Mouse (Mus musculus) left cerebral cortex, postnatal 36 days (tissue): ENCODE measurements around the gene Acss1. TPM values are rescaled to one million over a fixed set of nuclear protein-coding genes. Genes with fewer than 3 reads are reported as not detected.

Source experiments
- DNase-seq, 2 experiments: peaks; one replicate each; pipeline ENCODE4 v3.0.0; 2021 to 2022; ENCODE audit warnings: low spot score in 2 of 2, mixed read lengths in 1 of 2
- intact Hi-C: fragments of 180-260 bp; cut with DNase I; formaldehyde crosslinking; loops from one replicate; pipeline ENCODE4 v1.15.1; 2025
- total RNA-seq, 2 experiments: library from RNA; stranded (reverse); gene quantifications; 2 replicates each; pipeline ENCODE4 v1.2.3; 2021

Gene Acss1
- total RNA-seq = 10 to 100 TPM; 18.1 to 18.5 TPM

DNA sequence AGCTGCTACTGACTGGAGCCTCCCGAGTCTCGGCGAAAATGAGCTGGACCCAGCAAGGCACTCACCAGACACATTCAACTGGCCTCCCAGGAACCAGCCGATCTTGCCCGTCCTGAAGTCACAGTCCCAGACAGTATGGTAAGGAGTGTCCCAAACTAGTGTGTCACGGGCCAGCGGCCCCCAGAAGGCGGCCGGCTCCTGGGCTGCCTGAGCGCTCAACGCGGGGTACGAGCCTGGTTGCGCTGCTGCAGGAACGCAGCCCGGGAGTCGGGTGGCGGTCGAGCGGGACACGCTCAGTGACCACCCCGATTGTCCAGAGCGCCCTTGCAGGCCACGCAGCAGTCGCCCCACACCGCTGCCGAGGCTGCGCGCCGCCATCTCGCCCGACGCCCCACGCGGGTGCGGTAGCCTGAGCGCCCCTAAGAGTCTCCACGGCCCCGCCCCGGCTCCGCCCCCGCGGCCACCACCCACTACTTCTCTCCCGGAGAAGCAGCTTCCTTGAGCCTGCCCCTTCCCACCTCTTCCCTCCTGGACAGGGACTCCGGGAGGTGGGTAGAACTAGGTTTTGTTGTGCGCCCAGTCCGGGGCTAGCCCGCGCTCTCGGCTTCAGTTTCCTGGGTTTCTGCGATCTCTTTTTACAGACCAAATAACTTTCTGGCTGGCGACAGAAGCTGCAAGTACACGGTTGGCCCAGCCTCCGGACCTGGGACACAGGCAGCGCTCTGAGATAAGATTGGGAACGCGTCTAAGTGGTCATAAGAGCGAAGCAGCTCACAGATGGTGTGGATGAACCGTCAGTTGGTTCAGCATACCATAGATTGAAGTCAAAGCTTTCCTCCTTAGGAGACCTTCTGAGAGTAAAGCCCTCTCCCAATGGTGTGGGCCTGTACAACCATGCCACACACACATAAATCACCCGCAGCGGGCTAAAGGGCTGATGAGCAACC lies at the start of gene Acss1:
Gene Acss1, minus strand, starts transcription at position 681 of the 947 bp plus-strand sequence.
- DNase-seq = peak; percentile 64 to 71
- intact Hi-C loops = no loop called here

DNA sequence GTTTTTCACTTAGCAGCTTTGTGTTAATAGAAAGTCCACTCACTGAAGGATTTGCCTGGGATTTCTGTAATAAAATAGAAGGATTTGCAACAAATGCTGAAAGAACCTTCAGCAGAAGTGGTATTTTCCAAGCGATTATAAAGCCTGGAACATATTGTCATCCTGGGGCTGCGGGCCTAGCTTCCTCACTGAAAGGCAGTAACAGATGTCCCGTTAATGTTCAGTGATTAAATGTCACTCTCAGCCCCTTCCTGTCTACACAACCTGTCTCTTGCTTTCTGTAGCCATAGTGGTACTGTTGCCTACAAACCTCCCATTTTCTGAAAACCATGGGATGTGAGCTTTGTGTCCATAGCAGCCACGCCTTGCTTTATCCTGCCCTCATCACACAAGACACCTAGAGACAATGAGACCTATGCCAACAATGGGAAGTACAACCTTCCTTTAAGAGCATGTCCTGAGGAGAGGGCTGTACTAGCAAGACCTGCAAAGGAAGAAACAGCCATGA lies 43.9 kb upstream of the Acss1 start:
- intact Hi-C loops = no loop called here
- no peak for DNase-seq

DNA sequence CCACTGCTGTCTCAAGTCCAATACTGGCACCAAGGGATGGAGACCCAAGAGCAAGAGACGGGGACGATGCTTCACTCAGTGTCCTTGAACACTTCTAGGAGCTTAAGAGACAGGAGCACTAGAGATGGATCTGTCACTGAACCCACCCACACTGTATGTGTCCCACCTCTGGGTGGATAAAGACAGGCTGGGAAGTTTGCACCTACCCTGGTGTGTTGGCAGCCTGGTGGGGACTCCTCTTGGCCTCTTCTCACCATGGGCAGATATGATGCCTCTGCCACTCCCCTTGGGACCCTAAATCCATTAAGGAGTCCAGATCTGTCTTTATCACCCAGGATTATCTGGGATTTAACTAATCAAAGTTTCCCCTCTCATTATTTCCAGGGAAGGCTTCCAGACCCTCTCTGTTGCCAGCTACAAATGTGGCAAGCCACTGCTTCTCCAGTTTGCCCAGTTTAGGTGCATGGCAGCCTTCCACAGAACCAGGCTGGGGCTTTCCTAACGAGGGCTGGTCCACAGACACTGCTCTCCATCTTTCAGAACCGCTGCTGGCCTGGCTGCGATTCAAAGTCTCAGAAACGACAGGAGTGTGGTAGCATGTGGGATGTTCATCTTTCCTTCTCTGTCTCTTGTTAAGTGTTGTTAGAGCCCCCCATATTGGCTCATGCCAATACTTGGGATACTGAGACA lies 23.3 kb upstream of the Acss1 start:
- DNase-seq = no peak
- intact Hi-C loops = no loop called here

DNA sequence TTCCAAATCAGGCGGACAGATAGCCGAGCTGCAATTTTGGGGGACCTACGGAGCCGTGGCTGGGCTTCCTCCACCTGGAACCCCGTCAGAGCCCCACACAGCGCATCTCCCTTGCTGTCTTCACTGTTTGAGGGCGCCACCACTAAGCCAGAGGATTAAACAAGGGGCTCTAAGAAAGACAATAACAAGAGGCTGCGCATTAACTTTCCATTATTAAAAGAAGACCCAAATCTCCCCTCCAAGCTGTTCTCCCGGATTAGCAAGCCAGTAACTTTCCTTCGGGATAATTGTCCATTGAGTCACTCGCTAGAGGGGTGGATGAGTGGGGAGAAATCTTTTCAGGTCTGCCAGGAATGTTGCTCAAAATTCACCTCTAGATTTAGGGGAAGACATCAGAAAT lies 21.9 kb upstream of the Acss1 start:
- no peak for DNase-seq

DNA sequence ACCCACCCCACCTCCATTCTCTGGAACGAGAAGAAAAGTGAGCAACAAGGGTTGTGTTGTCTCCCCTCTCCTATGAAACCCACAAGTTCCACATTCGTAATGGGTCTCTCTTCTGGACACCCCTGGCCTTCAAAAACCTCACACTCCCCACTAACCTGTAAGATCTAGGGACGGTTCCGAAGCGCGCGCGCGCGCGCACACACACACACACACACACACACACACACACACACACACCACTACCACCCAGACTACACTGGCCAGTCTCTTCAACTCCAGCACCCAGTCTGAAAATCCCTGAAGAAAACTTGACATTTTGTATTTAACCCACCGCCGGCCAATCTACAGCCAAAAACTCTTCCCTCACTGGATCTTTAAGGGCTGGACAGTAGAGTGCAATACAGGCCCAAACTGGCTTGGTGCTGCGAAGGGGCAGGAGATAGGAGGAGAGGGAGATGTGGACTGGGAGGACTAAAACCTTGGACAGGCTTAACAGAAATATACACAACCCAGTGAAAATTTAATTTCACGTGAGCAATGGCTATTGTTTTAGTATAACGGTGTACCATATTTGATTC lies 21.0 kb upstream of the Acss1 start, which contains the start of gene Vsx1:
Gene Vsx1, minus strand, starts transcription at position 138 of the 578 bp plus-strand sequence.
- no peak for DNase-seq
- intact Hi-C loops = no loop called here

More for the DNA sequence above, 21.9 kb upstream of the Acss1 start:
- intact Hi-C loops = no loop called here

DNA sequence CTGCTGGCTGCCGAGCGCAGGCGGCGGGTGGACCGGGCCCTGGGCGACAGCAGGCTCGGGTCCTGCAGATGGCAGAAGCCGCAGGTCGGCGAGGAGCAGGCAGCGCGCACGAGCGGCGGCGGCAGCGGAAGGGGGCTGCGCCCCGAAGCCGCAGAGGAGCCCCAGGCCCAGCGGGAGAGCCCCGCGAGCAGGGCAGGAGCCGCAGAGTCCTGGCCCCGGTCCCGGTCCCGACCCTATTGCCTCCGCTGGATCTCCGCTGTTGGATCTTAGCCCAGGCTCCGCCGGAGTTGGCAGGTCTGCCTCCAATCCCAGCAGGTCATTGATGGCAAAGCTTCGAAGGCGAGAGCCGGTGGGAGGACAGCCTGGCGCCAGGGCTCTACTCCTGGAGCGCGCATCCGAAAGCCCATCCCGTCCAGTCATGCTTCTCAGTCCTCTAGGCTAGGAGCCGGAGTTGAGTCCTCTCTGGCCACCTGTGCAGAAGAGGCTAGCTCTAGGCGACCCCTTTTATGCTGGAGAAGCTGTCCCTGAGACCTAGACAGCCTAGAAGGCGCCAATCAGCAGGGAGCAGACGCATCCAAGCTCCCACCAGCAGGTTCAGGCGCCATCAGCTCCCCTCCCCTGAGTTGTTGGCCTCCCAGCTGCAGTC lies 20.4 kb upstream of the Acss1 start:
- DNase-seq = peak in 1 of 2 experiments; percentile 29
- intact Hi-C loops = no loop called here

DNA sequence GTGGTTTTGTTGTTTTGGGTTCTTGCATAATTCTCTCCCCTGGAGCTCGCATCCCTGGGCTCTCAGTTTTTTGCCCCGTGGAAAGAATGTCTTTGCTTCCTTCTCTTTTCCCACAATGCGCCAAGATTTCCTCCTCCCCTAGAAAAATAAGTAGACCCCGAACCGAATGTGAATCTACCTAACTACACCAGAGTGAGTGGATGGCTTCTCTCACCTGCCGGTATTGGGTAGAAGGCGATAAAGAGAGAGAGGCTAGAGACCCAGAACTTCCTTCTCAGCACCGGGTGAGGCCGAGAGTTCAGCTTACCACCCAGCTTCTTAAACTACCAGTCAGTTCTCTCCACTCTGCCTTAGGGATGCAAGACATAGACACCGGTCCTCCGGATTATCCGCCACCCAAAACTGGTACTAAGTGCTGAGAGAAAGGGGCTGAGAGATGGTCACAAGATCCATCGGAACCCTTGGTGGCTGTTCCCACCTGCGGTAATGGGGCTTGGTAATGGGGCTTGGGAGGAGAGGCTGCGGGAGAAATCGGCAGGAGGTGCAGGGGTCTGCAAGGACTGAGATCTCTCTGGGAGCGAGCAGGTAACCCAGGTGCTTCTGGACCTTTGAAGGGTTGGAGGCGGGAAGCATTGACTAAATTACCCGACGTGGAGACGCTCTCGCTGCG lies 19.7 kb upstream of the Acss1 start:
- no peak for DNase-seq
- intact Hi-C loops = no loop called here

DNA sequence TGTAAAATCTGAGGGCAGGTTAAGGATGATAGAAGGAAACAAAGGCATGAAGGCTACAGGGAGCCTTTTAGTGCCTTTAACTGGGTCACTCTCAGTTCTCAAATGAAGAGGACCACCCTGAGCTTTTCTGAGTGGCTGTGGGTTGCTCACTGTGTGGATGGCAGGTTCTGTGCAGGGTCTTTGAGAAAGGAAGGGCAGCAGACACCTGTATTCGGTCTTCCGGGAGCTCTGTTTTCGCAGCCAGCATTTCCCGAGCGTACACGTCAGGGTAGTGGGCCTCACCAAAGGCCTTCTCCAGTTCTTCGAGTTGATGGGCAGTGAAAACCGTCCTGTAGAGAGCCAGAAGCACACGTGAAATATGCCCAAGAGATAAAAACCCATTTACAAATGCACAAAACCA lies 17.1 kb upstream of the Acss1 start:
- DNase-seq = no peak
- intact Hi-C loops = no loop called here

DNA sequence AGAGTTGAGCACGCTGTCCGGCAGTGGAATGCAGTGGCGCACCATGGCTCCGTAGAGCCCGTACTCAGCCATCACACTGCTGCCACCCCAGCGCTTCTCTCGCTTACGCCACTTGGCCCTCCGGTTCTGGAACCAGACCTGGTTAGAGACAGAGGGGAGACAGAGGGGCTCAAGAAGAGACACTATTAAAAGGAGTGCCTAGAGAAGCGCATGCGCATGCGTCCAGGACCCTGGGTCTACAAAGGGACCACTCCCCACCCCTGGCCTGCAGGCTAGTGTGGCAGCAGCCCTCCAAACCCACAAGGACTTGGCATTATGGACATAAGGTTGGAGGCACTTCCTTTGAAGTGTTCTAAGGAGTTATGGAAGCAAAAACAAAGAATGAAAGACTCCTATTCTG lies 16.2 kb upstream of the Acss1 start:
- intact Hi-C loops = no loop called here
- DNase-seq = no peak

DNA sequence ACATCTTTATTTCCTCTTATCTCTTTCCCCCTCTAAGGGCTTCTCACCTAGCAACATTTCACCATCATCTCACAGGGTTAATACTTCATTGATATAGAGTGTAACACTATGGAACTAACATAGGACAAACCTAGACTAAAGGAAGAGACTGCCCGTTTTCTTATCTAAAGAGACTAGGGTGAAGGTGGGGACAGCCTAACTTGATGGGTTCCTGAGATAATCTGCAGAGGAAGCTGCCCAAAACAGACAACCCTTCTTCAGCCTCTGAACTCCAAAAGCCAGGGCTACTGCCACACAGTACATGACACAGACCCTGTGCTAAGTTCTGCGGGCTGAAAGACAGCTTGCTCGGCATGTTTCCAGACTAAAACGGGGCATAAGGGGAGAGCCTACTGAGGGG lies 13.3 kb upstream of the Acss1 start:
- intact Hi-C loops = no loop called here

DNA sequence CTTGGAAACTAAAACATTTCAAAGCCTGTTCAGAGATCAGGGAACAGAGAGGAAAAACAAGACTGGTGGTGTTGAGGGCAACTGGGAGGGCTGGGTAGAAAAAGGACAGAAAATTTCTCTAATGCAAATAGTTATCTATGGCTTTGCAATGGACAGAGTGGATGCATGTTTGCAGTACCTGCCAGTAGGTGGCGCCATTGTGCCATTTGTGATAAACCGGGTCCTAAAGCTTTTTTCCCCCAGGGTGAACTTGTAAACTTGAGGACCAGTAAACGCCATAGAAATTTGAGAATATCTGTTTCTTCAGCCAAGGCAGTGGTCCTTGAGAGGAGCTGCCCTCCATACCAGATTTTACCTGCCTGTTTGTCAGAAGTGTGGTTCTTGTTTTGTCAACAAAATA lies 10.1 kb upstream of the Acss1 start:
- intact Hi-C loops = loop anchor here (2.0 to 5.0 kb wide), 2 partner anchors 70 to 324 kb away; partner anchors contain the start of gene Entpd6
- peak in 1 of 2 experiments; percentile 57 for DNase-seq

More for the DNA sequence above, 13.3 kb upstream of the Acss1 start:
- DNase-seq = no peak

DNA sequence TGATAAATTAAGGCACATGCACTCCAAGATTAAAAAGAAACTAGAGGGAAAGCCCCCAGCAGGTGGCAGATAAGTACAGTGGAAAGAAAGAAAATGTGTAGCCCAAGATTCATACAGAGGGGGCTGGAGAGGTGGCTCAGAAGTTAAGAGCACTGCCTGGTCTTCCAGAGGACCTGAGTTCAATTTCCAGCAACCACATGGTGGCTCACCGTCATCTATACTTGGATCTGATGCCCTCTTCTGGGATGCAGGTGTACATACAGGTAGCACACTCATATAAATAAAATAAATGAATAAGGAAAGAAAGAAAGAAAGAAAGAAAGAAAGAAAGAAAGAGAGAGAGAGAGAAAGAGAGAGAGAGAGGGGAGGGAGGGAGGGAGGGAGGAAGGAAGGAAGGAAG lies 7.2 kb upstream of the Acss1 start:
- DNase-seq = no peak
- intact Hi-C loops = loop anchor here (1.0 to 5.0 kb wide), 3 partner anchors 66 to 327 kb away; no protein-coding TSS in a partner anchor

DNA sequence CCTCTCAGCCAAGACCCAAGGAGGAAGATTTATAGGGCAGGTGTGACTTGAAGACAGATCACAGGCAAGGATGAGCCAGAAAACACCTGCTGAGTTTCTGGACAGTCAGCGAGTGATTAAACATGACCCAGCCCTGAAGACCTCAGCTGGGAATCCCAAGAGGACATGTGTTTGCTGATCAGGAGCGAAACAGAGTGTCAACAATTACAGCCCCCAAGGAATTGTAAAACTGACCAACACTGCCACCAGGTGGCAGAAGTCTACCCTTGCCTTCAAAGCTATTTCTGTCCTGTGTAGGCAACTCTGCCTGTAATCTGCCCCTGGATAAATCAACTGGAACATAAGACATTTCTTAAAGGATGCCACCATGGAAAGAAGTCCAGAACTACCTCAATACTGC lies 6.6 kb upstream of the Acss1 start:
- peak; percentile 50 to 53 for DNase-seq
- intact Hi-C loops = loop anchor here (1.0 to 5.0 kb wide), 3 partner anchors 66 to 327 kb away; no protein-coding TSS in a partner anchor

DNA sequence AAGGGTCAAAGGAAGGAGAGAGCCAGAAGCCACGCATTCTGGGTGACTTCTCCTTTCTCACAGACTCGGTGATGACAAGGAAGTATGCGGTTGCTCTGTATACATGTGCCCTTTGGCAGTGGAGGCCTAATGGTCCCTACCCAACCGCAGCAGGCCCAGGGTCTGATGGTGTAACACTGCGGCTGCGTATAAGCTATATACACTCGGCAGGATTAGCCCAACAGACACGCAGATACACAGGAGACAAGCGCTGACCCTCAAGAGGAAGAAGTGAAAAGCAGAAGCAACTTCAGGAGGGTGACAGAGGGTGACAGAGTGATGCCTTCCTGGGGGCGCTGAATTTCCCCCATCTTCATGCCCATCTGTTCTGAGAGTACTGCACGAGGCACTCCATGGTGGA lies 5.6 kb upstream of the Acss1 start:
- no peak for DNase-seq
- intact Hi-C loops = loop anchor here (2.0 kb wide), 1 partner anchor 115 kb away; no protein-coding TSS in a partner anchor

DNA sequence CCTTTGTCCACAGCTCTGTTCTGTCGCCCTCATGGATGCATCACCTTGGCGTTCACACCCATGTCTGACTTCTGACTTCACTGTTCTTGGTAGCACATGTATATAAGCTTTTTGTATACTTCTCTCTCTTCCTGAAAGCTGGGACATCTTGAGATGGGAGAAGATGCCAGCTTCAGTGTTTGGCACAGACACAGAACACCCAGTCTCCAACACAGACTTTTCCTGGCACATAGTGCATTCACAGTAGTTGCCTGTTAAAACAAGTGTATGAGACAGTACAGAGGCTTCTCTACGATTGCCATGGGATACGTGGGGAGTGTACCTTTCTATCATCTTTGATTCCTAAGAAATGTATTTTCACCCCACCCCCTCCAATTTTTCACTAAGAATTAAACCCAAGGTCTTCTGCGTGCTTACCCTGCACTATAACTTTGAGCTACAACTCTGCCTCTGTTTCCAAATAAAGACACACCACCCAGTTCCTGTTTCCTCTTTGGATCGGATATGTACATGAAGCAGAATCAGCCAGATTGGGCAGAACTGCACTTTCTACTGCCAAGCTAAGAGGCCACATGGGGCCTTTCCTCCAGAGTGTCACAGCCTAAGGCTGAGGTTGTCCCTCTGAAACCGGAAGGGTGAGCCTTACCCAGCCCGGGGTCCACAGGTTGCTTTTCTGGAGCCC lies 3.5 kb upstream of the Acss1 start:
- intact Hi-C loops = no loop called here
- peak in 1 of 2 experiments; percentile 43 for DNase-seq

DNA sequence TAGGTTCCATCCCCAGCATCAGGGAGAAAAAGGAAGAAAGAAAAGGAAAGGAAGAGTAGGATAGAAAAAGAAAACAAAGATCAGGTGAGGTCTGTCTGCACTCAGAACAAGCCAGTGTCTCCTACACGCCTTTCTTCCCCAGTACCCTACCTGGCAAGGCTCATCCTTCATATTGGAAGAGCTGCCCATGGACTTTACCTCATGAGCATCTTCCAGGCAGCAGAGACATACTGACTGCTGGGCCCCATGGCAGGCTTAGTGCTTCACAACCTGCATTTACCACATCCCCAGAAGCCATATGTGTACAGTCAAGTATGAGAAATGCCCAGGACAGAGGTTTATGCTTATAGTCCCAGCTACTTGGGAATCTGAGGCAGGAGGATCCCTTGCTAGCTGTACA lies 2.6 kb upstream of the Acss1 start:
- intact Hi-C loops = no loop called here

DNA sequence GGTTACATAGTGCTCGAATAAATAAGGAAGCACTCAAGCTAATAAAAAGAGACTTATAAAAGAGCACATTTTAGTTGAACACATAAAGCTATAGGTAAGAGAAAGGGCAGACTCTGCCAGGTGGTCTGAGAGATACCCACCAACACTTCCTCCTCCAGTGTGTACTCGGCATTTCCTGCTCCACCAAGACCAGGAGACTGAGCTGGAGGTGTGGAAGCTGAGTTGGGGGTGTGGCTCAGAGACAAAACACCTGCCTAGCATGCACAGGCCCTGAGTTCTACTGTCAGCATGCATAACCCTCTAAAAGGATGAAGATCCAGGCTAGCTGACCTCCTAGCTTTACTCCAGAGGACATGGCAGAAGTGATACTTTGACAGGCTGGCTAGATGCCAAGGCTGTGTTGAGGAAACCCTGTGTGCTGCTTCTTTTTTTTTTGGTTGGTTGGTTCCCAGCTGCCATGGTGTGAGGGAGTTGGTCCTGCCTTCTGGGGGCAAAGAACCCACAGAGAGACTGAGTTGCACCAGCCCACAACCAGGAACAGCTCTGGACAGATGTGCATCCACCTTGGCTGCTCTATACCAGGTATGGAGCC lies 1.2 kb upstream of the Acss1 start:
- DNase-seq = no peak
- intact Hi-C loops = no loop called here

More for the DNA sequence above, 2.6 kb upstream of the Acss1 start:
- DNase-seq = no peak

DNA sequence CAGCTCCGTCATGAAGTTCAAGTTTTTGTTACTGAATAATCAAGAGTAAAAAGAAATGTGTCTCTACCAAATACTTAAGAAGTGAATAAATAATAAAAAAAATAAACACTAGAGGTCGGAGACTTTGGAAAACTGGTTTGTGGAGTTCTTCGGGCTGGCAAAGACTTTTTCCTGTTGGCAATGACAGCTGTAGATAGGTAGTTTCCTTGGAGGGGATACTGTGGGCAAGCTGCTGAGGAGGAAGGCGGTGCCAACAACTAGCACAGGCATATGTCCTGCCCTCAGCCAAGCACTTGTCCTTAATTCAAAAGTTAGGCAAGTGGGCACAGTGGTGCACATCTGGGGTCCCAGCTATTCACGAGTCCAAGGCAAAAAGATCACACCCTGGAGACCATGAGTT lies 656 bp upstream of the Acss1 start:
- DNase-seq = no peak
- intact Hi-C loops = no loop called here
